Mouse (Mus musculus) hindbrain, embryonic 14.5 days (tissue): ENCODE data around the gene Bcl2. TPM values are rescaled to one million over a fixed set of nuclear protein-coding genes. Genes with fewer than 3 reads are reported as not detected.
A peak's percentile ranks its signal among the peaks of the same experiment; 100 is the strongest.

Experiments used
- ATAC-seq: fragments of 200-750 bp; cut with Nextera tagmentation; 2 replicates; pipeline ENCODE4 v1.8.0; 2017; ENCODE audit warnings: moderate number of reproducible peaks, mild to moderate bottlenecking, moderate TSS enrichment, moderate library complexity; ENCODE audit not compliant: low FRiP score
- DNase-seq: peaks from one replicate; pipeline ENCODE4 v3.0.0-alpha.2; 2015; ENCODE audit warnings: low spot score
- H3K27ac ChIP-seq: fragments of 300-500 bp; sonication (generic); 2 replicates; pipeline ENCODE4 v1.5.1; 2014; ENCODE audit warnings: mild to moderate bottlenecking, moderate library complexity
- H3K27me3 ChIP-seq: fragments of 300-500 bp; sonication (generic); 2 replicates; pipeline ENCODE4 v1.6.1; 2014; ENCODE audit warnings: mild to moderate bottlenecking, low read length, mixed read lengths; ENCODE audit not compliant: control insufficient read depth, insufficient read depth
- H3K36me3 ChIP-seq: fragments of 300-500 bp; sonication (generic); replicated peaks from 2 replicates; pipeline ENCODE4 v1.6.1; 2014; ENCODE audit not compliant: control insufficient read depth, insufficient read depth
- H3K4me1 ChIP-seq: fragments of 300-500 bp; sonication (generic); replicated peaks from 2 replicates; pipeline ENCODE4 v1.6.1; 2014; ENCODE audit warnings: antibody characterized with exemption, low read length, mixed read lengths; ENCODE audit not compliant: control insufficient read depth, insufficient read depth
- H3K4me2 ChIP-seq: fragments of 300-500 bp; sonication (generic); replicated peaks from 2 replicates; pipeline ENCODE4 v1.6.1; 2014; ENCODE audit warnings: mild to moderate bottlenecking, moderate library complexity
- H3K4me3 ChIP-seq: fragments of 300-500 bp; sonication (generic); replicated peaks from 2 replicates; pipeline ENCODE4 v1.5.1; 2014; ENCODE audit warnings: mild to moderate bottlenecking, low read length
- H3K9ac ChIP-seq: fragments of 300-500 bp; sonication (generic); 2 replicates; pipeline ENCODE4 v1.6.1; 2014
- H3K9me3 ChIP-seq: fragments of 300-500 bp; sonication (generic); 2 replicates; pipeline ENCODE4 v1.6.1; 2016; ENCODE audit warnings: low read length; ENCODE audit not compliant: control insufficient read depth
- WGBS: fragments of 180-500 bp; shearing (Covaris S2); extraction: QIAGEN DNeasy Blood & Tissue Kit; methylation state at CpG from one replicate; pipeline ENCODE4 v1.1.7; 2014; 5-methylcytosine and 5-hydroxymethylcytosine counted together
- polyA plus RNA-seq: library from polyadenylated mRNA; unstranded; fragments of >200 nt; fragmentation: Nextera tagmentation; extraction: Ambion mirVana; gene quantifications from 2 replicates; pipeline ENCODE4 v1.2.1, GENCODE M21; 2014

Bcl2 gene
- 11.4 and 11.9 TPM in 2 replicates for polyA plus RNA-seq

- DNase-seq (peak; percentile 75), ATAC-seq (peak; percentile 88)
- Histone ChIP-seq H3K36me3 (no peaks in the 10 kb centered on the region), H3K9me3 (no peaks in the 10 kb centered on the region), H3K27ac (peak within 1 kb of the TSS; percentile 87), H3K9ac (peak within 1 kb of the TSS; percentile 81), H3K4me2 (peak within 1 kb of the TSS; percentile 91), H3K4me3 (peak within 1 kb of the TSS; percentile 66), H3K4me1 (peaks cover 28% of the 10 kb centered on the region), H3K27me3 (no peaks in the 10 kb centered on the region)
- WGBS: under 1% methylated on average over 85 of the region's 95 CpGs
Observed at GRCm38 (mm10) chr1:106713621-106714529, at the start of gene Bcl2. Gene Bcl2, minus strand, starts transcription at chr1:106714274.

- Histone ChIP-seq H3K9me3 (no peaks in the 10 kb centered on the region), H3K4me1 (peaks cover 12% of the 10 kb centered on the region), H3K4me2 (peak overlapping the region; percentile 89; the same call in 1 of the 2 replicates), H3K27ac (no peak overlapping the region), H3K27me3 (no peaks in the 10 kb centered on the region), H3K36me3 (peaks cover 11% of the 10 kb centered on the region), H3K9ac (no peak overlapping the region), H3K4me3 (no peak overlapping the region)
- 87% methylated on average over 3 of the region's 3 CpGs for WGBS
- ATAC-seq (no peak), DNase-seq (no peak)
Observed at GRCm38 (mm10) chr1:106760750-106761149, 46.7 kb upstream of the Bcl2 start.

GRCm38 (mm10) chr1:106759572-106760435, 45.7 kb upstream of the Bcl2 start, which contains the start of gene Kdsr:
Gene Kdsr, minus strand, starts transcription at chr1:106759727.
- peak; percentile 95 for DNase-seq
- no peaks in the 10 kb centered on the region for H3K9me3 ChIP-seq
- peak within 1 kb of the TSS; percentile 75 for H3K9ac ChIP-seq
- 3% methylated on average over 50 of the region's 51 CpGs for WGBS
- H3K27me3 ChIP-seq: no peaks in the 10 kb centered on the region
- H3K36me3 ChIP-seq: peaks cover 7% of the 10 kb centered on the region; the same call in 1 of the 2 replicates
- peak within 1 kb of the TSS; percentile 89 for H3K27ac ChIP-seq
- H3K4me1 ChIP-seq: peaks cover 12% of the 10 kb centered on the region
- peak; percentile 100 for ATAC-seq
- H3K4me3 ChIP-seq: peak within 1 kb of the TSS; percentile 65
- peak within 1 kb of the TSS; percentile 89 for H3K4me2 ChIP-seq

GRCm38 (mm10) chr1:106758734-106759571, 44.9 kb upstream of the Bcl2 start:
- 5% methylated on average over 34 of the region's 34 CpGs for WGBS

GRCm38 (mm10) chr1:106756633-106757032, 42.6 kb upstream of the Bcl2 start:
- Histone ChIP-seq H3K9ac (no peak overlapping the region), H3K4me2 (no peak overlapping the region), H3K4me3 (no peak overlapping the region), H3K36me3 (peaks cover 16% of the 10 kb centered on the region), H3K27ac (no peak overlapping the region), H3K27me3 (no peaks in the 10 kb centered on the region), H3K4me1 (peaks cover 12% of the 10 kb centered on the region), H3K9me3 (no peaks in the 10 kb centered on the region)
- WGBS: 94% methylated on average over 4 of the region's 4 CpGs
- ATAC-seq (no peak), DNase-seq (no peak)

More at GRCm38 (mm10) chr1:106758734-106759571, 44.9 kb upstream of the Bcl2 start:
- ATAC-seq (peak; percentile 12; the same call in 1 of the 2 replicates), DNase-seq (no peak)
- H3K9ac ChIP-seq: peak overlapping the region; percentile 75
- H3K4me2 ChIP-seq: peak overlapping the region; percentile 89
- no peaks in the 10 kb centered on the region for H3K27me3 ChIP-seq
- peaks cover 12% of the 10 kb centered on the region for H3K4me1 ChIP-seq
- peak overlapping the region; percentile 65 for H3K4me3 ChIP-seq
- no peaks in the 10 kb centered on the region for H3K9me3 ChIP-seq
- H3K36me3 ChIP-seq: peaks cover 2% of the 10 kb centered on the region; the same call in 1 of the 2 replicates
- peak overlapping the region; percentile 89 for H3K27ac ChIP-seq

- WGBS: 94% methylated on average over 5 of the region's 5 CpGs
- peaks cover 34% of the 10 kb centered on the region for H3K36me3 ChIP-seq
- H3K27ac ChIP-seq: no peak overlapping the region
- H3K9ac ChIP-seq: no peak overlapping the region
- no peaks in the 10 kb centered on the region for H3K27me3 ChIP-seq
- no peak for ATAC-seq
- no peak for DNase-seq
- no peaks in the 10 kb centered on the region for H3K9me3 ChIP-seq
- no peaks in the 10 kb centered on the region for H3K4me1 ChIP-seq
- H3K4me3 ChIP-seq: no peak overlapping the region
- no peak overlapping the region for H3K4me2 ChIP-seq
Observed at GRCm38 (mm10) chr1:106752013-106752412, 37.9 kb upstream of the Bcl2 start.

- peaks cover 47% of the 10 kb centered on the region for H3K36me3 ChIP-seq
- no peak overlapping the region for H3K27ac ChIP-seq
- H3K9me3 ChIP-seq: no peaks in the 10 kb centered on the region
- H3K4me3 ChIP-seq: no peak overlapping the region
- H3K27me3 ChIP-seq: no peaks in the 10 kb centered on the region
- no peak overlapping the region for H3K9ac ChIP-seq
- DNase-seq (no peak), ATAC-seq (no peak)
- 84% methylated on average over 1 of the region's 1 CpGs for WGBS
- H3K4me1 ChIP-seq: no peaks in the 10 kb centered on the region
- H3K4me2 ChIP-seq: no peak overlapping the region
Observed at GRCm38 (mm10) chr1:106750656-106751055, 36.6 kb upstream of the Bcl2 start.

GRCm38 (mm10) chr1:106748555-106749315, 34.7 kb upstream of the Bcl2 start:
- H3K27ac ChIP-seq: no peak overlapping the region
- 86% methylated on average over 6 of the region's 6 CpGs for WGBS
- no peak overlapping the region for H3K4me2 ChIP-seq
- H3K9me3 ChIP-seq: no peaks in the 10 kb centered on the region
- H3K27me3 ChIP-seq: no peaks in the 10 kb centered on the region
- H3K4me3 ChIP-seq: no peak overlapping the region
- ATAC-seq: no peak
- no peaks in the 10 kb centered on the region for H3K4me1 ChIP-seq
- no peak for DNase-seq
- no peak overlapping the region for H3K9ac ChIP-seq
- H3K36me3 ChIP-seq: peaks cover 49% of the 10 kb centered on the region
